In the genomic region with DNA sequence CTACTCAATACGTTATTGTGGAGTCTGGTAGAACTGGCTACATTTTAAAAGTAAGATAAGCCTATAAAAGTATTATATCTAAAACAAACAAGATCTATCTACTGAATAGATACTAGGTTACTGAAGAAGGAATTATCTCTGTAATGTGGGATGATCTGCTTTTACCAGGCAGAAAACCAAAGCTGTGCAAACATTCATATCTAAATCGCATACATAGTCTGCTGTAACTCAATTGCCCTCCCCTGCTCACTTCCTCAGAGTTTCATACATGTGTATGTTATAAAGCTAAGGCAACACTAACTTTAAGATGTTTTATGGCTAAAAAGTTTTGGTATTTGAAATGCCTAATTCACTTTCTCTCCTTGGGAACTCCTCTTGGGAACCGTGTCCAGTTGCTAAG, we compare ENCODE assay signal across 33 mouse cellular contexts.
"Had no signal": no experiment of that assay in that cellular context is flagged by ENCODE, and none has a peak within 500 bp of the region (broad histone marks: within the 10 kb centered on the region; RNA-seq: fewer than 3 reads in every experiment).

No protein-coding gene starts in this region.

- ATAC-seq: hindbrain, embryonic 16.5 days; hindbrain, postnatal 0 days; inflammation-experienced regulatory T-cells, adult 6 months had no signal

- DNase-seq: heart, postnatal 10 days; heart, postnatal 14 days; heart, postnatal 36 days; heart, postnatal 4 days; kidney, adult 11 months; kidney, adult 18-20 months; kidney, adult 2 months; kidney, adult 8-10 months; kidney, adult 9 months; kidney, postnatal 10 days; kidney, postnatal 14 days; kidney, postnatal 25 days; kidney, postnatal 36 days; kidney, postnatal 4 days; layer of hippocampus, adult 9-11 months; layer of hippocampus, postnatal 36 days had no signal

- H3K36me3 ChIP-seq: heart, embryonic 10.5 days; heart, embryonic 12.5 days; heart, embryonic 13.5 days; heart, embryonic 15.5 days; hindbrain, embryonic 10.5 days; hindbrain, embryonic 12.5 days; hindbrain, embryonic 13.5 days; hindbrain, embryonic 15.5 days; kidney, embryonic 15.5 days had no signal

- H3K9me3 ChIP-seq: heart, embryonic 10.5 days; heart, embryonic 12.5 days; heart, embryonic 13.5 days; heart, embryonic 15.5 days; hindbrain, embryonic 10.5 days; hindbrain, embryonic 12.5 days; hindbrain, embryonic 13.5 days; hindbrain, embryonic 15.5 days; kidney, embryonic 15.5 days had no signal

- H3K4me3 ChIP-seq: heart, embryonic 10.5 days; heart, embryonic 12.5 days; heart, embryonic 13.5 days; heart, embryonic 15.5 days; hindbrain, embryonic 10.5 days; hindbrain, embryonic 12.5 days; hindbrain, embryonic 13.5 days; hindbrain, embryonic 15.5 days; kidney, embryonic 15.5 days; layer of hippocampus, adult 2 months; left cerebral cortex, adult 2 months had no signal

- H3K27me3 ChIP-seq: heart, embryonic 12.5 days; heart, embryonic 13.5 days; heart, embryonic 15.5 days; hindbrain, embryonic 12.5 days; hindbrain, embryonic 13.5 days; hindbrain, embryonic 15.5 days; kidney, embryonic 15.5 days had no signal

- H3K27ac ChIP-seq: heart, embryonic 10.5 days; heart, embryonic 13.5 days; heart, embryonic 15.5 days; hindbrain, embryonic 10.5 days; hindbrain, embryonic 12.5 days; hindbrain, embryonic 13.5 days; hindbrain, embryonic 14.5 days; hindbrain, embryonic 15.5 days; hindbrain, postnatal 0 days; kidney, embryonic 15.5 days; kidney, postnatal 0 days; layer of hippocampus, adult 2 months; left cerebral cortex, adult 2 months had no signal

- H3K4me1 ChIP-seq: heart, embryonic 10.5 days; heart, embryonic 13.5 days; heart, embryonic 15.5 days; hindbrain, embryonic 10.5 days; hindbrain, embryonic 12.5 days; hindbrain, embryonic 13.5 days; hindbrain, embryonic 15.5 days; kidney, embryonic 15.5 days had no signal

- H3K4me2 ChIP-seq: heart, embryonic 11.5 days; heart, embryonic 12.5 days; heart, embryonic 13.5 days; heart, embryonic 15.5 days; hindbrain, embryonic 12.5 days; hindbrain, embryonic 13.5 days; hindbrain, embryonic 14.5 days; hindbrain, embryonic 15.5 days; kidney, embryonic 15.5 days had no signal

- H3K9ac ChIP-seq: heart, embryonic 12.5 days; heart, embryonic 13.5 days; heart, embryonic 15.5 days; hindbrain, embryonic 12.5 days; hindbrain, embryonic 13.5 days; hindbrain, embryonic 14.5 days; hindbrain, embryonic 15.5 days; kidney, embryonic 15.5 days had no signal
